Mouse (Mus musculus): ENCODE data around the gene Slfn5. TPM values are rescaled to one million over a fixed set of nuclear protein-coding genes. Genes with fewer than 3 reads are reported as not detected.
"Not testable (repeated sequence)": the region's sequence is repeated elsewhere in the genome, so short reads cannot be mapped to it uniquely, and the experiment has no call there.

Slfn5 gene
- polyA plus RNA-seq, 1 experiment from 2014 or later, result 0.41 TPM

DNA sequence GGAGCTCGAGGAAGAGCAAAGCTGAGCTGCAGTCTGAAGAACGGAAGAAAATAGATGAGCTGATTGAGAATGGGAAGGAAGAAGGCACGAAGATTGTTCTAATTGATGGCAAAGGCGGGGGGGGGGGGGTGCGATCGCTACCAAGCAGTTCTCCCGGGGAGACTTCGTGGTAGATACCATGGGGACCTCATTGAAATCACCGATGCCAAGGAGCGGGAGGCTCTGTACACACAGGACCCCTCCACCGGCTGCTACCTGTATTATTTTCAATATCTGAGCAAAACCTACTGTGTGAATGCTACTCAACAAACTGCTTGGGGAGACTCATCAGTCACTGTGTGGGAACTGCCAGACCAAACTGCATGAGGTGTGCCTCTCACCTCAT is 20.4 kb downstream of the Slfn5 start:
- peaks cover 26% of the 10 kb centered on the region for H3K4me1 ChIP-seq (replicated peaks)
- no peak for ATAC-seq (ENCODE audit: insufficient number of reproducible peaks, insufficient read depth, low FRiP score, low TSS enrichment, low read depth)
- no peak overlapping the region for H3K9ac ChIP-seq (replicated peaks)
- H3K27ac ChIP-seq, result no peak overlapping the region
- peaks cover 5% of the 10 kb centered on the region; the same call in 1 of the 2 replicates for H3K27me3 ChIP-seq
- H3K9me3 ChIP-seq, result no peaks in the 10 kb centered on the region
- peak overlapping the region; percentile 25; the same call in 1 of the 2 replicates for H3K4me3 ChIP-seq (replicated peaks)
- whole genome bisulfite sequencing, result 64% methylated on average over 9 of the region's 11 CpGs
- H3K36me3 ChIP-seq, result no peaks in the 10 kb centered on the region
- peak overlapping the region; percentile 52 for H3K4me2 ChIP-seq

DNA sequence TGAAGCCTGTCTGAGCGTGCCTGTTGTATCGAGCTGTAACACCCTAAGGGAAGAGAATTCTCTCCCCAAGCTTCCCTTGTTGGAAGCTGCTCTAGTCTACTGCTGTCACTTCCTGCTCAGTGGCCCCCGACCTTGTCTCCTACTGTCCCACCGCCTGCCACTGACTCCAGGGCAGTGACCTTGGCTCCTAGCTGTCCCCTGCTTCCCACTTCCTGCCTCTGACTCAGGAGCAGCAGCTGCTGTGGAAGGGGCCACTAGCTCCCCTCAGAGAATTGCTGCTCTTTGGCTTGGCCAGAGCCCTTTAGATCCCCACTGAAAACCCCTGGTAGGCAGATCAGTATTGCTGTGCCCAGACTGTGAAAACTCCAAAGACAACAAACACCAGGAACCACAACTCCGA is 22.8 kb downstream of the Slfn5 start:
- H3K36me3 ChIP-seq, result no peaks in the 10 kb centered on the region
- ATAC-seq (ENCODE audit: insufficient number of reproducible peaks, insufficient read depth, low FRiP score, low TSS enrichment, low read depth), result no peak

DNA sequence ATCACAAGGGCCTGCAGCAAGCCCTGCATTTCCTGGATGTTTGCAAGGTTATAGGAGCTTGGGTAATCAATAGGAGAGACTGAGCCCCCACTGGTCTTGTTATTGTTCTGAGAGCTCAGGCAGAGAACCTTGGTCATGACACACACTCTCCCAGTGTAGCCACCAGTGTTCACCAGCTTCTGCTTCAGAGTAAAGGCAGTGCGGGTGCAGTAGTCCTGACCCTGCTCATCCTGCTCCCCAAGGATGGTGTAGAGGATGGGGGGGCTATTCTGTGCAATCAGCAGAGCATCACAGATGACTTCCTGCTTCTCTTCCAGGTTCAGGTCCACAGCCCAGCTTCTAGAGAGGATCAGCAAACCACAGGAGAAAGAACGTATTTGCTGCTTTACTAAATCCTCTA is 31.3 kb downstream of the Slfn5 start:
- not testable (repeated sequence) for H3K9ac ChIP-seq (replicated peaks); H3K27me3 ChIP-seq; ATAC-seq (ENCODE audit: insufficient number of reproducible peaks, insufficient read depth, low FRiP score, low TSS enrichment, low read depth); H3K27ac ChIP-seq; H3K4me1 ChIP-seq (replicated peaks); H3K9me3 ChIP-seq; H3K4me2 ChIP-seq; H3K4me3 ChIP-seq (replicated peaks)
- H3K36me3 ChIP-seq, result peaks cover 45% of the 10 kb centered on the region
- 87% methylated on average over 2 of the region's 2 CpGs for WGBS

More for the DNA sequence above, 22.8 kb downstream of the Slfn5 start:
- H3K27ac ChIP-seq, result no peak overlapping the region
- H3K27me3 ChIP-seq, result peaks cover 5% of the 10 kb centered on the region; the same call in 1 of the 2 replicates
- 29% methylated on average over 5 of the region's 5 CpGs for WGBS
- H3K4me1 ChIP-seq (replicated peaks), result peaks cover 26% of the 10 kb centered on the region
- H3K9me3 ChIP-seq, result no peaks in the 10 kb centered on the region
- no peak overlapping the region for H3K4me2 ChIP-seq
- H3K9ac ChIP-seq (replicated peaks), result no peak overlapping the region
- H3K4me3 ChIP-seq (replicated peaks), result no peak overlapping the region

GRCm38 (mm10) chr11:82983193-82983592 is 32.0 kb downstream of the Slfn5 start:
- Histone ChIP-seq H3K36me3 (peaks cover 45% of the 10 kb centered on the region), H3K9ac (replicated peaks) (no peak overlapping the region), H3K4me3 (replicated peaks) (no peak overlapping the region), H3K27me3 (no peaks in the 10 kb centered on the region), H3K9me3 (no peaks in the 10 kb centered on the region), H3K4me2 (no peak overlapping the region), H3K4me1 (replicated peaks) (no peaks in the 10 kb centered on the region), H3K27ac (no peak overlapping the region)
- WGBS, result 85% methylated on average over 17 of the region's 17 CpGs
- no peak for ATAC-seq (ENCODE audit: insufficient number of reproducible peaks, insufficient read depth, low FRiP score, low TSS enrichment, low read depth)

DNA sequence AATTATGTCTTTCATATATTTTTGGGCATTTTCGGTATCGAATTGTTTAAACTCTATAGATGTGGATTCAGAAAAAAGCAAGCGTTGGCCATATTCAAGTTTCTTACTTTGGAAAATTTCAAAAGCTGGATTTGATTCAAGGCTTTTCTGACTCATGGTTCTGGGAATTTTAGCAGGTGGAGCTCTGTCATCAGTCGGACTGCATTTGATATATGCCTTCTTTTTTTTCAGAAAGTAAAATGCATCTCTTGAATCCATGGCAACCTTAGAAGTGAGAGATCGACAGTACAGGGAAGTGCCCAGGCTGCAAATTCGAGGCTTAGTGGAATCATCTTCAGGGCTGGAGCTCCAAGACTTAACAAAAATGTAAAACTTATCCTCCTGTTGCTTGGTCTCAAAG is 36.5 kb downstream of the Slfn5 start:
- H3K9ac ChIP-seq (replicated peaks), result no peak overlapping the region
- no peaks in the 10 kb centered on the region for H3K27me3 ChIP-seq
- H3K36me3 ChIP-seq, result peaks cover 20% of the 10 kb centered on the region
- peaks cover 19% of the 10 kb centered on the region for H3K4me1 ChIP-seq (replicated peaks)
- H3K27ac ChIP-seq, result no peak overlapping the region
- WGBS, result 90% methylated on average over 6 of the region's 6 CpGs
- H3K9me3 ChIP-seq, result no peaks in the 10 kb centered on the region
- no peak overlapping the region for H3K4me2 ChIP-seq
- ATAC-seq (ENCODE audit: insufficient number of reproducible peaks, insufficient read depth, low FRiP score, low TSS enrichment, low read depth), result no peak
- H3K4me3 ChIP-seq (replicated peaks), result no peak overlapping the region

GRCm38 (mm10) chr11:82989357-82989756 is 38.2 kb downstream of the Slfn5 start:
- Histone ChIP-seq H3K9me3 (no peaks in the 10 kb centered on the region), H3K4me1 (replicated peaks) (peaks cover 19% of the 10 kb centered on the region), H3K9ac (replicated peaks) (no peak overlapping the region), H3K4me2 (peak overlapping the region; percentile 81), H3K36me3 (peaks cover 16% of the 10 kb centered on the region), H3K27ac (no peak overlapping the region), H3K27me3 (no peaks in the 10 kb centered on the region), H3K4me3 (replicated peaks) (peak overlapping the region; percentile 46)
- 22% methylated on average over 12 of the region's 12 CpGs for WGBS
- ATAC-seq (ENCODE audit: insufficient number of reproducible peaks, insufficient read depth, low FRiP score, low TSS enrichment, low read depth), result no peak

- Histone ChIP-seq H3K4me3 (replicated peaks) (peak overlapping the region; percentile 46), H3K4me1 (replicated peaks) (peaks cover 19% of the 10 kb centered on the region), H3K9ac (replicated peaks) (peak overlapping the region; percentile 58), H3K4me2 (peak overlapping the region; percentile 81)
- H3K27me3 ChIP-seq, H3K27ac ChIP-seq, H3K9me3 ChIP-seq, H3K36me3 ChIP-seq: not testable (repeated sequence)
- WGBS, result 11% methylated on average over 19 of the region's 19 CpGs
- ATAC-seq (ENCODE audit: insufficient number of reproducible peaks, insufficient read depth, low FRiP score, low TSS enrichment, low read depth), result peak; percentile 42; the same call in 1 of the 2 replicates
Measured at GRCm38 (mm10) chr11:82990612-82991385, 39.6 kb downstream of the Slfn5 start.

- ATAC-seq (ENCODE audit: insufficient number of reproducible peaks, insufficient read depth, low FRiP score, low TSS enrichment, low read depth), result no peak
- Histone ChIP-seq H3K4me1 (replicated peaks) (peaks cover 19% of the 10 kb centered on the region), H3K27me3 (no peaks in the 10 kb centered on the region), H3K9ac (replicated peaks) (peak within 1 kb of the TSS; percentile 58), H3K9me3 (no peaks in the 10 kb centered on the region), H3K4me3 (replicated peaks) (peak within 1 kb of the TSS; percentile 46), H3K36me3 (no peaks in the 10 kb centered on the region), H3K4me2 (peak within 1 kb of the TSS; percentile 81), H3K27ac (0 out of 2 replicates have a peak within 1 kb of the TSS, but pooled peaks have one; percentile 24)
- WGBS, result 9% methylated on average over 14 of the region's 14 CpGs
Measured at GRCm38 (mm10) chr11:82991469-82992166, 40.5 kb downstream of the Slfn5 start, which contains the start of gene Slfn9. Gene Slfn9 (minus strand): TSS chr11:82991830.

DNA sequence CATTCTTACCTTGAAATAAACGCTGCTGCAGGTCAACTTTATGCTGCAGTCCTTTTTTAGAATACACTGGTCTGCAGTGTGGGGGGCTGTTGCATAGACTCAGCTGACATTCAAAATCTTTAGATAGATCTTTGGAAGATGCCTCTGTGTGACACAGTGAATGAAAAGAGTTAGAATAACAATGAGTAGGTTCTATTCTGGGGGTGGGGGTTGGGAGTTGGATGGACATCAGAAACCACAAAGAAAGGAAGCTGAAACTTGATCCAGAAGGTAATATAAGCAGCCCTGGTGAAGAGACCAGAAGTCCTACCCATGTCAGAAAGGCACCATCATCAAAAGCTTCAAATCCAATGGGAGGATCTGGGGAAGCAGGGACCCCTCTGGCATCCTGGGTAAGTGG is 62.2 kb downstream of the Slfn5 start:
- Histone ChIP-seq H3K9ac (replicated peaks) (no peak overlapping the region), H3K27ac (no peak overlapping the region), H3K36me3 (no peaks in the 10 kb centered on the region), H3K27me3 (no peaks in the 10 kb centered on the region), H3K9me3 (no peaks in the 10 kb centered on the region), H3K4me2 (no peak overlapping the region), H3K4me3 (replicated peaks) (no peak overlapping the region), H3K4me1 (replicated peaks) (no peaks in the 10 kb centered on the region)
- no peak for ATAC-seq (ENCODE audit: insufficient number of reproducible peaks, insufficient read depth, low FRiP score, low TSS enrichment, low read depth)
- WGBS, result 79% methylated on average over 1 of the region's 1 CpGs
